ENCODE assay signal across 24 mouse cellular contexts in genomic region chr12:48283818-48284217, GRCm38 (mm10).
DNase-seq lines count a peak whose midpoint lies in the region; ATAC-seq lines count a peak whose summit lies in the region.
"Had no signal": no experiment of that assay in that cellular context is flagged by ENCODE, and none has a peak within 500 bp of the region (broad histone marks: within the 10 kb centered on the region; RNA-seq: fewer than 3 reads in every experiment).

No protein-coding gene starts in this region.

- 0 out of 2 replicates have a peak, but pooled peaks cover 4% of the 10 kb centered on the region for H3K4me1 ChIP-seq in forebrain, embryonic 12.5 days
- H3K4me1 ChIP-seq in forebrain, embryonic 10.5 days, result no peaks in the 10 kb centered on the region; the same call in 1 of the 2 replicates
- H3K4me1 ChIP-seq in forebrain, embryonic 15.5 days, result no peaks in the 10 kb centered on the region
- 0 out of 2 replicates have a peak, but pooled peaks cover 2% of the 10 kb centered on the region for H3K4me1 ChIP-seq in forebrain, embryonic 11.5 days (replicated peaks; ENCODE audit: control insufficient read depth, insufficient read depth, low read length)
- no peaks in the 10 kb centered on the region for H3K4me1 ChIP-seq in midbrain, embryonic 11.5 days (ENCODE audit: control insufficient read depth, insufficient read depth, low read length)
- H3K4me1 ChIP-seq in midbrain, embryonic 15.5 days, result no peaks in the 10 kb centered on the region
- H3K4me1 ChIP-seq: embryonic facial prominence, embryonic 12.5 days; embryonic facial prominence, embryonic 15.5 days; heart, embryonic 10.5 days; heart, embryonic 13.5 days; intestine, embryonic 15.5 days had no signal

- 62% methylated on average over 2 of the region's 2 CpGs for WGBS in forebrain, embryonic 12.5 days
- WGBS in forebrain, embryonic 10.5 days, result 97% methylated on average over 2 of the region's 2 CpGs
- WGBS in forebrain, embryonic 15.5 days, result 26% methylated on average over 2 of the region's 2 CpGs
- 83% methylated on average over 2 of the region's 2 CpGs for WGBS in forebrain, embryonic 11.5 days
- 98% methylated on average over 2 of the region's 2 CpGs for WGBS in midbrain, embryonic 11.5 days
- 80% methylated on average over 2 of the region's 2 CpGs for WGBS in midbrain, embryonic 15.5 days

- peak; percentile 53; the same call in 1 of the 2 replicates for ATAC-seq in forebrain, embryonic 12.5 days (ENCODE audit: low FRiP score)
- ATAC-seq in forebrain, embryonic 15.5 days (replicated peaks), result 0 out of 2 replicates have a peak, but pooled peaks have one; percentile 43
- ATAC-seq in forebrain, embryonic 11.5 days (replicated peaks; ENCODE audit: low FRiP score), result no peak; the same call in 1 of the 2 replicates
- 0 out of 2 replicates have a peak, but pooled peaks have one; percentile 30 for ATAC-seq in midbrain, embryonic 11.5 days (ENCODE audit: low FRiP score)
- ATAC-seq in midbrain, embryonic 15.5 days (replicated peaks), result no peak
- ATAC-seq: activated CD4-positive, CD25-positive, alpha-beta regulatory T cell, adult 4 months; intestine, embryonic 15.5 days had no signal

- H3K27ac ChIP-seq in forebrain, embryonic 12.5 days, result no peak overlapping the region
- H3K27ac ChIP-seq in forebrain, embryonic 10.5 days, result no peak overlapping the region
- no peak overlapping the region for H3K27ac ChIP-seq in forebrain, embryonic 15.5 days (replicated peaks)
- no peak overlapping the region for H3K27ac ChIP-seq in forebrain, embryonic 11.5 days (ENCODE audit: low read depth, low read length)
- no peak overlapping the region for H3K27ac ChIP-seq in midbrain, embryonic 11.5 days (ENCODE audit: low read depth, low read length)
- no peak overlapping the region for H3K27ac ChIP-seq in midbrain, embryonic 15.5 days
- H3K27ac ChIP-seq: embryonic facial prominence, embryonic 12.5 days; embryonic facial prominence, embryonic 15.5 days; heart, adult 2 months; heart, embryonic 10.5 days; heart, embryonic 13.5 days; intestine, embryonic 15.5 days had no signal

- H3K27me3 ChIP-seq in forebrain, embryonic 12.5 days, result no peaks in the 10 kb centered on the region
- no peaks in the 10 kb centered on the region for H3K27me3 ChIP-seq in forebrain, embryonic 10.5 days (ENCODE audit: poor library complexity, severe bottlenecking)
- H3K27me3 ChIP-seq in forebrain, embryonic 15.5 days, result no peaks in the 10 kb centered on the region
- no peaks in the 10 kb centered on the region for H3K27me3 ChIP-seq in forebrain, embryonic 11.5 days (ENCODE audit: control insufficient read depth, insufficient read depth, low read length)
- no peaks in the 10 kb centered on the region for H3K27me3 ChIP-seq in midbrain, embryonic 11.5 days (ENCODE audit: control insufficient read depth, insufficient read depth, low read length)
- H3K27me3 ChIP-seq in midbrain, embryonic 15.5 days (replicated peaks), result no peaks in the 10 kb centered on the region
- H3K27me3 ChIP-seq: embryonic facial prominence, embryonic 12.5 days; embryonic facial prominence, embryonic 15.5 days; heart, embryonic 13.5 days; intestine, embryonic 15.5 days had no signal

- no peak for DNase-seq in forebrain, embryonic 10.5 days (ENCODE audit: extremely low spot score, low spot score)
- no peak for DNase-seq in forebrain, embryonic 11.5 days (ENCODE audit: low spot score)
- no peak for DNase-seq in midbrain, embryonic 11.5 days (ENCODE audit: low spot score, missing footprints)
- DNase-seq: adrenal gland, postnatal 10 days; adrenal gland, postnatal 36 days; cerebellum, adult 11 months; cerebellum, adult 2 months; cerebellum, adult 9-11 months; cerebellum, postnatal 25 days; gastrocnemius, postnatal 10 days; gastrocnemius, postnatal 36 days; heart, adult 2 months; heart, postnatal 14 days; heart, postnatal 4 days; kidney, adult 11 months had no signal

- H3K9me3 ChIP-seq in forebrain, embryonic 12.5 days, result no peaks in the 10 kb centered on the region
- no peaks in the 10 kb centered on the region for H3K9me3 ChIP-seq in forebrain, embryonic 10.5 days
- no peaks in the 10 kb centered on the region for H3K9me3 ChIP-seq in forebrain, embryonic 15.5 days
- H3K9me3 ChIP-seq in forebrain, embryonic 11.5 days (ENCODE audit: control insufficient read depth, low read length), result no peaks in the 10 kb centered on the region
- H3K9me3 ChIP-seq in midbrain, embryonic 11.5 days (ENCODE audit: control insufficient read depth, low read length), result no peaks in the 10 kb centered on the region
- H3K9me3 ChIP-seq in midbrain, embryonic 15.5 days, result no peaks in the 10 kb centered on the region
- H3K9me3 ChIP-seq: embryonic facial prominence, embryonic 12.5 days; embryonic facial prominence, embryonic 15.5 days; heart, embryonic 10.5 days; heart, embryonic 13.5 days; intestine, embryonic 15.5 days had no signal

- no peak overlapping the region for H3K9ac ChIP-seq in forebrain, embryonic 12.5 days
- H3K9ac ChIP-seq in forebrain, embryonic 15.5 days (replicated peaks), result no peak overlapping the region
- H3K9ac ChIP-seq in forebrain, embryonic 11.5 days (ENCODE audit: low read length), result no peak overlapping the region
- no peak overlapping the region for H3K9ac ChIP-seq in midbrain, embryonic 11.5 days (ENCODE audit: low read length)
- no peak overlapping the region for H3K9ac ChIP-seq in midbrain, embryonic 15.5 days
- H3K9ac ChIP-seq: embryonic facial prominence, embryonic 12.5 days; embryonic facial prominence, embryonic 15.5 days; heart, embryonic 13.5 days; intestine, embryonic 15.5 days had no signal

- no peak overlapping the region for H3K4me3 ChIP-seq in forebrain, embryonic 12.5 days (replicated peaks)
- H3K4me3 ChIP-seq in forebrain, embryonic 10.5 days, result no peak overlapping the region
- no peak overlapping the region for H3K4me3 ChIP-seq in forebrain, embryonic 15.5 days
- H3K4me3 ChIP-seq in forebrain, embryonic 11.5 days (ENCODE audit: low read depth, low read length), result no peak overlapping the region
- H3K4me3 ChIP-seq in midbrain, embryonic 11.5 days (ENCODE audit: low read depth, low read length), result no peak overlapping the region
- no peak overlapping the region for H3K4me3 ChIP-seq in midbrain, embryonic 15.5 days
- H3K4me3 ChIP-seq: embryonic facial prominence, embryonic 12.5 days; embryonic facial prominence, embryonic 15.5 days; heart, adult 2 months; heart, embryonic 10.5 days; heart, embryonic 13.5 days; intestine, embryonic 15.5 days had no signal

- no peaks in the 10 kb centered on the region for H3K36me3 ChIP-seq in forebrain, embryonic 12.5 days (replicated peaks)
- no peaks in the 10 kb centered on the region for H3K36me3 ChIP-seq in forebrain, embryonic 10.5 days (replicated peaks)
- no peaks in the 10 kb centered on the region for H3K36me3 ChIP-seq in forebrain, embryonic 15.5 days
- no peaks in the 10 kb centered on the region for H3K36me3 ChIP-seq in forebrain, embryonic 11.5 days (ENCODE audit: control insufficient read depth, insufficient read depth, low read length)
- no peaks in the 10 kb centered on the region for H3K36me3 ChIP-seq in midbrain, embryonic 11.5 days (ENCODE audit: control insufficient read depth, insufficient read depth, low read length)
- H3K36me3 ChIP-seq in midbrain, embryonic 15.5 days (replicated peaks), result no peaks in the 10 kb centered on the region
- H3K36me3 ChIP-seq: embryonic facial prominence, embryonic 12.5 days; embryonic facial prominence, embryonic 15.5 days; heart, embryonic 10.5 days; heart, embryonic 13.5 days; intestine, embryonic 15.5 days had no signal

- H3K4me2 ChIP-seq in forebrain, embryonic 12.5 days, result no peak overlapping the region
- no peak overlapping the region for H3K4me2 ChIP-seq in forebrain, embryonic 15.5 days (replicated peaks)
- H3K4me2 ChIP-seq in forebrain, embryonic 11.5 days (ENCODE audit: low read depth, low read length, severe bottlenecking), result no peak overlapping the region
- H3K4me2 ChIP-seq in midbrain, embryonic 11.5 days, result no peak overlapping the region
- H3K4me2 ChIP-seq in midbrain, embryonic 15.5 days, result no peak overlapping the region
- H3K4me2 ChIP-seq: embryonic facial prominence, embryonic 12.5 days; embryonic facial prominence, embryonic 15.5 days; heart, embryonic 13.5 days; intestine, embryonic 15.5 days had no signal

Comparison
In these comparisons a context has a peak if more than half of its experiments do, and no peak if none do; other contexts are left out.
1. ATAC-seq: peak in forebrain, embryonic 12.5 days (single experiment), forebrain, embryonic 15.5 days (single experiment) and midbrain, embryonic 11.5 days (single experiment); none in forebrain, embryonic 11.5 days (single experiment) and midbrain, embryonic 15.5 days (single experiment).